Mouse (Mus musculus): Measurements from ENCODE around the gene Slc16a2.
"Not testable (repeated sequence)": the region's sequence is repeated elsewhere in the genome, so short reads cannot be mapped to it uniquely, and the experiment has no call there.

Slc16a2 gene

GRCm38 (mm10) chrX:103734041-103734625, 87.7 kb downstream of the Slc16a2 start:
- DNase-seq (ENCODE audit: low read depth), result no peak

- DNase-seq (ENCODE audit: low read depth), result no peak
Measured at GRCm38 (mm10) chrX:103733091-103733490, 88.7 kb downstream of the Slc16a2 start.

GRCm38 (mm10) chrX:103732033-103732703, 89.6 kb downstream of the Slc16a2 start:
- DNase-seq (ENCODE audit: low read depth), result no peak

- DNase-seq (ENCODE audit: low read depth), result no peak
Measured at GRCm38 (mm10) chrX:103722437-103722836, 99.3 kb downstream of the Slc16a2 start.

- no peak for DNase-seq (ENCODE audit: low read depth)
Measured at GRCm38 (mm10) chrX:103719618-103720185, 102.1 kb downstream of the Slc16a2 start.

- DNase-seq (ENCODE audit: low read depth), result no peak
Measured at GRCm38 (mm10) chrX:103712922-103713321, 108.9 kb downstream of the Slc16a2 start.

GRCm38 (mm10) chrX:103709671-103710070, 112.1 kb downstream of the Slc16a2 start:
- no peak for DNase-seq (ENCODE audit: low read depth)

- no peak for DNase-seq (ENCODE audit: low read depth)
Measured at GRCm38 (mm10) chrX:103708592-103708991, 113.2 kb downstream of the Slc16a2 start.

- no peak for DNase-seq (ENCODE audit: low read depth)
Measured at GRCm38 (mm10) chrX:103704611-103705010, 117.2 kb downstream of the Slc16a2 start.

- peak; percentile 10 for DNase-seq (ENCODE audit: low read depth)
Measured at GRCm38 (mm10) chrX:103704024-103704423, 117.8 kb downstream of the Slc16a2 start.

GRCm38 (mm10) chrX:103697796-103698195, 124.0 kb downstream of the Slc16a2 start:
- DNase-seq (ENCODE audit: low read depth), result no peak

GRCm38 (mm10) chrX:103696081-103696519, 125.7 kb downstream of the Slc16a2 start:
- peak; percentile 3 for DNase-seq (ENCODE audit: low read depth)

- peak; percentile 52 for DNase-seq (ENCODE audit: low read depth)
Measured at GRCm38 (mm10) chrX:103695165-103695996, 126.4 kb downstream of the Slc16a2 start.

GRCm38 (mm10) chrX:103694787-103695164, 127.0 kb downstream of the Slc16a2 start:
- DNase-seq (ENCODE audit: low read depth), result no peak

- no peak for DNase-seq (ENCODE audit: low read depth)
Measured at GRCm38 (mm10) chrX:103694381-103694780, 127.4 kb downstream of the Slc16a2 start.

- no peak for DNase-seq (ENCODE audit: low read depth)
Measured at GRCm38 (mm10) chrX:103692916-103693315, 128.9 kb downstream of the Slc16a2 start.

GRCm38 (mm10) chrX:103688551-103688950, 133.2 kb downstream of the Slc16a2 start:
- DNase-seq (ENCODE audit: low read depth), result no peak

- DNase-seq (ENCODE audit: low read depth), result peak; percentile 48
Measured at GRCm38 (mm10) chrX:103674674-103675073, 147.1 kb downstream of the Slc16a2 start.

GRCm38 (mm10) chrX:103673761-103674160, 148.0 kb downstream of the Slc16a2 start:
- DNase-seq (ENCODE audit: low read depth), result no peak

- DNase-seq (ENCODE audit: low read depth), result peak; percentile 10
Measured at GRCm38 (mm10) chrX:103670245-103670644, 151.5 kb downstream of the Slc16a2 start.

- not testable (repeated sequence) for DNase-seq (ENCODE audit: low read depth)
Measured at GRCm38 (mm10) chrX:103664445-103664844, 157.3 kb downstream of the Slc16a2 start.

GRCm38 (mm10) chrX:103658985-103659384, 162.8 kb downstream of the Slc16a2 start:
- no peak for DNase-seq (ENCODE audit: low read depth)

Measured in NIH3T3 (cell line).